Mouse (Mus musculus) stomach, embryonic 15.5 days (tissue): ENCODE data around the gene Specc1. TPM values are rescaled to one million over a fixed set of nuclear protein-coding genes. Genes with fewer than 3 reads are reported as not detected.

Experiments
- ATAC-seq: fragments of 200-750 bp; cut with Nextera tagmentation; 2 replicates; pipeline ENCODE4 v1.8.0; 2017; ENCODE audit warnings: low read depth, moderate number of reproducible peaks, moderate TSS enrichment; ENCODE audit not compliant: insufficient read depth, low FRiP score
- H3K27ac ChIP-seq: fragments of 300-500 bp; sonication (generic); 2 replicates; pipeline ENCODE4 v1.5.1; 2015; ENCODE audit warnings: mild to moderate bottlenecking, inconsistent platforms
- H3K27me3 ChIP-seq: fragments of 300-500 bp; sonication (generic); replicated peaks from 2 replicates; pipeline ENCODE4 v1.6.1; 2015; ENCODE audit warnings: inconsistent platforms
- H3K36me3 ChIP-seq: fragments of 300-500 bp; sonication (generic); 2 replicates; pipeline ENCODE4 v1.6.1; 2015; ENCODE audit warnings: inconsistent platforms
- H3K4me1 ChIP-seq: fragments of 300-500 bp; sonication (generic); 2 replicates; pipeline ENCODE4 v1.6.1; 2015; ENCODE audit warnings: inconsistent platforms
- H3K4me2 ChIP-seq: fragments of 300-500 bp; sonication (generic); 2 replicates; pipeline ENCODE4 v1.6.1; 2015; ENCODE audit warnings: mild to moderate bottlenecking, inconsistent platforms
- H3K4me3 ChIP-seq: fragments of 300-500 bp; sonication (generic); replicated peaks from 2 replicates; pipeline ENCODE4 v1.5.1; 2015; ENCODE audit warnings: inconsistent platforms
- H3K9ac ChIP-seq: fragments of 300-500 bp; sonication (generic); 2 replicates; pipeline ENCODE4 v1.6.1; 2015; ENCODE audit warnings: inconsistent platforms
- H3K9me3 ChIP-seq: fragments of 300-500 bp; sonication (generic); 2 replicates; pipeline ENCODE4 v1.6.1; 2016; ENCODE audit warnings: inconsistent platforms
- WGBS: fragments of 180-500 bp; shearing (Covaris S2); methylation state at CpG from one replicate; pipeline ENCODE4 v1.1.7; 2015; 5-methylcytosine and 5-hydroxymethylcytosine counted together
- polyA plus RNA-seq: library from polyadenylated mRNA; unstranded; fragments of >200 nt; fragmentation: Nextera tagmentation; extraction: Ambion mirVana; gene quantifications from 2 replicates; pipeline ENCODE4 v1.2.1, GENCODE M21; 2015

Gene Specc1
- polyA plus RNA-seq, 1 experiment from 2014 or later, result 13.4 TPM

DNA sequence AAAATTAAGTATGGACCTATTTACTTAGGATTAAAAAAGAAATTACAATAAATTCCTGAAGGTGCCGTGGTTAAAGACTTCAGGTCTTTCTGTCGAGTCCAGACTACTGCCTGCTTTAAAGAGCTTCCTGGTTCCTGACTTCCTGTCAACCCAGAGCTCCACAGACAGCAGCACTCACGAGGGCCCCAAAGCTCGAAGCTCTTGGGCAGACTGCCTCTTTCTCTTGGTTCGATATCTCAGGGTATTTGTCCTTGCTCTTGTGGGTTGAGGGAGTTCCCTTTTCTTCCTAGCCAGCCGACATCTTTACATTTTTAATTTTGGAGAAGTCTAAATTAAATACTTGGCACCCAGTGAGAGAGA lies 48.3 kb downstream of the Specc1 start:
- H3K4me2 ChIP-seq, result 0 out of 2 replicates have a peak overlapping the region, but pooled peaks have one; percentile 19

DNA sequence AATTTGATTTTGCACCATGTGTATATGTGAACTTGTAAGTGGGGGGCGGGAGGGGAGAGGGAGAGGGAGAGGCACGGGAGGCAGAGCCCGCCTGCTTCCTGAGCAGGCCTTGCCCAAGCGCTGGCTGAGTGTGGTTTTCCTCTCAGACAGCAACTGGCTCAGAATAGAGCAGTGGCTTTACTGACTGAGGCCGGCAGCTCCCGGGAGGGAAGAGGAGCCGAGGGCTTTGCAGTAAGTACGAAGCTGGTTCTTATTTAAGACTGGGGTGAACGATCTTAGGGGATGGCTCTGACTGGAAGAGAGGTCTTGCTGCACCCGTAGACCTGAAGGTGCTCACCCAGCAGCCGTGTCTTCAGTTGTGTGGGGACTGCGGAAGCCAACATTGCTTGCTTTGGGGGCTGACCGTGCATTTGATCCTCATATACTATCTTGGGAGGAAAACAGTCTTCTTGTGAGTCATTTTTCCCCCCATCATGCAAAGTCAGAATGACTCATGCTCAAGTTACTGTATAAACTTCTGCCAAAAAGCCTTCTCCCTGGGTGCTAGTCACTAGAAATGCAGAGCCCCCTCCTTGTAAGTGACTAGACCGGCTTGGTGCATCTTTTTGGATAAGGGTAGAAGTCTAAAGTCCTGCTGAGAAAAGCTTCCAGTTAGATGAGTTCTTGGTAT lies 48.8 kb downstream of the Specc1 start:
- peak overlapping the region; percentile 76 for H3K27ac ChIP-seq
- H3K4me1 ChIP-seq, result peaks cover 10% of the 10 kb centered on the region; the same call in 1 of the 2 replicates
- no peaks in the 10 kb centered on the region for H3K9me3 ChIP-seq
- 0 out of 2 replicates have a peak overlapping the region, but pooled peaks have one; percentile 16 for H3K9ac ChIP-seq
- WGBS, result 45% methylated on average over 14 of the region's 14 CpGs
- H3K27me3 ChIP-seq, result no peaks in the 10 kb centered on the region
- no peaks in the 10 kb centered on the region for H3K36me3 ChIP-seq
- peak overlapping the region; percentile 19; the same call in 1 of the 2 replicates for H3K4me2 ChIP-seq
- H3K4me3 ChIP-seq, result peak overlapping the region; percentile 9; the same call in 1 of the 2 replicates
- ATAC-seq, result peak; percentile 50; the same call in 1 of the 2 replicates

More for the DNA sequence above, 48.3 kb downstream of the Specc1 start:
- Histone ChIP-seq H3K4me3 (no peak overlapping the region), H3K9me3 (no peaks in the 10 kb centered on the region), H3K36me3 (no peaks in the 10 kb centered on the region), H3K9ac (no peak overlapping the region), H3K27me3 (no peaks in the 10 kb centered on the region), H3K4me1 (peaks cover 10% of the 10 kb centered on the region; the same call in 1 of the 2 replicates), H3K27ac (peak overlapping the region; percentile 76)
- no peak for ATAC-seq
- 38% methylated on average over 6 of the region's 6 CpGs for WGBS

DNA sequence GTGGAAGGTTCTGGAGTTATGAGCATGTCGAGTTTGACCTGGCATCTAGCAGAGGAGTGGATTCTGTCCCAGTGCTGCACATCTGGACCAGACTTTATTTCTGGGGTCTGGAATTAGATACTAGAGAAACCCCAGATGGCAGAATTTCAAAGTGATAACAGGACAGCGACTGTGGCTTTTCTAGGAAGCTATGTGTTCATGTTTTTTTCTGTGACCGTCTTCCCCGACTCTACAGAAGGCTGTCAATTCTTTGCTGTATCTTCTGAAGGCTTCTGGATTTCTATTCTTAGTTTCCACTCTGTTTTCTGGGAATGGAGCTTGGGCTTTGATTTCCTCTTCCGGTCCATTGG lies 49.3 kb downstream of the Specc1 start:
- H3K9ac ChIP-seq, result no peak overlapping the region
- no peaks in the 10 kb centered on the region for H3K27me3 ChIP-seq
- H3K4me2 ChIP-seq, result no peak overlapping the region; the same call in 1 of the 2 replicates
- no peaks in the 10 kb centered on the region for H3K36me3 ChIP-seq
- H3K4me1 ChIP-seq, result peaks cover 10% of the 10 kb centered on the region; the same call in 1 of the 2 replicates
- H3K9me3 ChIP-seq, result no peaks in the 10 kb centered on the region
- H3K4me3 ChIP-seq, result 0 out of 2 replicates have a peak overlapping the region, but pooled peaks have one; percentile 9
- WGBS, result 65% methylated on average over 5 of the region's 5 CpGs
- peak overlapping the region; percentile 76; the same call in 1 of the 2 replicates for H3K27ac ChIP-seq
- ATAC-seq, result peak; percentile 10; the same call in 1 of the 2 replicates

DNA sequence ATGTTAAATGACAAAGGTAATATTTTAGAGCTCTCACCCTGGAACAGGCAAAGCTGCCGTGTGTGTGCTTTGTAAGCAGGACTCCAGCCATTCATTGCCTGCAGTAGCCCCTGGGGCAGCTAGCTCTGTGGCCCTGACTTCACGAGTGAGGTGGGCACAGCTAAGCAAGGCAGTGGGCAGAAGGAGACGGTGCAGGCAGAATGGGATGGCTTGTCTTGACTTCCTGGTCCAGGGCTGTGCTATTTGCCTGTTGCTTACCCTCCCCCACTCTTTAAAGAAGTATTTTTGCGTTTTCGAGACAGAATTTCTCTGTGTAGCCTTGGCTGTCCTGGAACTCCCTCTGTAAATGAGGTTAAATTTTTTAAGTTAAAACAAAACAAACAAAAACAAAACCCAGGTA lies 50.1 kb downstream of the Specc1 start:
- H3K4me3 ChIP-seq, result 0 out of 2 replicates have a peak overlapping the region, but pooled peaks have one; percentile 5
- no peak overlapping the region for H3K9ac ChIP-seq
- 39% methylated on average over 5 of the region's 5 CpGs for WGBS
- no peak for ATAC-seq
- H3K4me2 ChIP-seq, result no peak overlapping the region; the same call in 1 of the 2 replicates
- no peaks in the 10 kb centered on the region for H3K9me3 ChIP-seq
- H3K4me1 ChIP-seq, result peaks cover 10% of the 10 kb centered on the region; the same call in 1 of the 2 replicates
- no peaks in the 10 kb centered on the region for H3K36me3 ChIP-seq
- H3K27ac ChIP-seq, result no peak overlapping the region
- no peaks in the 10 kb centered on the region for H3K27me3 ChIP-seq

DNA sequence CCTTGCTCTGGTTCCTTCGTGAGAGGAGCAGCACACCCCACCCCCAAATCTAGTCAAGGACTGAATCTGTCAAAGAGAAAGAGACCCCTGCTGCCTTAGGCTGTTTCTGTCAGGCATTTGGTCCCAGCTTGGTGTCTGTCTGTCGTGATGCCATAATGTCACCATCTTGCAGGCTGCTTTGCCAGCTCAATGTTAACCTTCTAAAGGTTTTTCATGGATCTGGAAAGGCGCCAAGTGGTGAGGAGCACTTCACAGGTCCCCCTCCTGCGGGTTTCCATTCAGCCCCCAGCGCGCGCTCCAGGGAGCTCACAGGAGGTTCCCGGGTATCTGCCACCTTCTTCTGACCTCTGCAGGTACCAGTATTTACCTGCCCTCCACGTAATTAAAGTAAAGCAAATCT lies 51.4 kb downstream of the Specc1 start:
- Histone ChIP-seq H3K4me1 (peaks cover 10% of the 10 kb centered on the region; the same call in 1 of the 2 replicates), H3K4me3 (no peak overlapping the region), H3K9me3 (no peaks in the 10 kb centered on the region), H3K9ac (no peak overlapping the region), H3K4me2 (no peak overlapping the region), H3K27me3 (no peaks in the 10 kb centered on the region), H3K27ac (no peak overlapping the region), H3K36me3 (no peaks in the 10 kb centered on the region)
- WGBS, result 32% methylated on average over 9 of the region's 9 CpGs
- no peak for ATAC-seq

DNA sequence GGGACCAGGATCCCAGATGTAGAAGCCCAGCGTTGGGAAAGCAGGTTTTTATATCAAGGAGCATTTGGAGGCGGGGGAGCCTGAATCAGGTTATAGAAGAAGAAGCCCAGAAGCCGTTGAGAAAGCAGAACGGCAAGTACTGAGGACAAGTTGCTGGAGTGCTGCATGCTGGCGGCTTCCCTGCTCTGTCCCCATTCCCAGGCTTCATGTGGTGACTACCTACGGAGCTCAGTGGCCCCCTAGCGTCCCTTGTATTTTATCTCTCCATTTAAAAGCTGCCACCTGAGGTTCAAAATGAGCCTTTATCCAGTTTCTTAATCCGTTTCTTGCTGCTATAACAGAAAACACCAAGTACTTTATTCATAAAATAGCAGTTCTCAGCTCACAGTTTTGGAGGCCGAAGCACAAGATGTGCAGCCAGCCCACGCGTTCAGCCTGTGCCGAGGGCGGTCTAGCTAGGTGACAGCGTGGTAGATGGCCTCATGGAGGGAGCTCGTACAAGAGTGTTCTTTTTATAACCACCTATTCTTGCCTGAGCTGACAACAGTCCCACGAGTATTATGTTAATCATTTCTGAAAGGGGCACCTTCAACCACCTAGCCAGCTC lies 54.2 kb downstream of the Specc1 start:
- Histone ChIP-seq H3K9me3 (no peaks in the 10 kb centered on the region), H3K4me2 (no peak overlapping the region), H3K4me3 (no peak overlapping the region), H3K9ac (no peak overlapping the region), H3K27me3 (no peaks in the 10 kb centered on the region), H3K36me3 (no peaks in the 10 kb centered on the region), H3K4me1 (0 out of 2 replicates have a peak, but pooled peaks cover under 1% of the 10 kb centered on the region), H3K27ac (no peak overlapping the region)
- WGBS, result 72% methylated on average over 16 of the region's 16 CpGs
- ATAC-seq, result no peak

DNA sequence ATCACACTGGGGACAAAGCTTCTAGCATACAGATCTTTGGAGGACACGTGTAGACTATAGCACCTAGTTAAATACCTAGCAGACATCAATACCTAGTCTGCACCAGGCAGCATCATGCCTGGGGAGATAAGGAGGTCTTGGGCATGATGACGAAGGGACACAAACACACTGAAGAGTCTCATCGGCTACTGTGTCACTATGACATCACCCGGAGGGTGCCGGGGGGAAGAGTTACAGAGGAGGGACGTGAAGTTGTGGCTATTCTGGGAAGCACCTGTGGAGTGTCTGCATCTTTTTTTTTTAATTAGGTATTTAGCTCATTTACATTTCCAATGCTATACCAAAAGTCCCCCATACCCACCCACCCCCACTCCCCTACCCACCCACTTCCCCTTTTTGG lies 55.5 kb downstream of the Specc1 start:
- H3K4me2 ChIP-seq, result no peak overlapping the region
- no peaks in the 10 kb centered on the region for H3K36me3 ChIP-seq
- no peak overlapping the region for H3K27ac ChIP-seq
- ATAC-seq, result no peak
- H3K4me3 ChIP-seq, result no peak overlapping the region
- no peaks in the 10 kb centered on the region for H3K4me1 ChIP-seq
- H3K9me3 ChIP-seq, result no peaks in the 10 kb centered on the region
- no peaks in the 10 kb centered on the region for H3K27me3 ChIP-seq
- H3K9ac ChIP-seq, result no peak overlapping the region
- 89% methylated on average over 6 of the region's 6 CpGs for WGBS

DNA sequence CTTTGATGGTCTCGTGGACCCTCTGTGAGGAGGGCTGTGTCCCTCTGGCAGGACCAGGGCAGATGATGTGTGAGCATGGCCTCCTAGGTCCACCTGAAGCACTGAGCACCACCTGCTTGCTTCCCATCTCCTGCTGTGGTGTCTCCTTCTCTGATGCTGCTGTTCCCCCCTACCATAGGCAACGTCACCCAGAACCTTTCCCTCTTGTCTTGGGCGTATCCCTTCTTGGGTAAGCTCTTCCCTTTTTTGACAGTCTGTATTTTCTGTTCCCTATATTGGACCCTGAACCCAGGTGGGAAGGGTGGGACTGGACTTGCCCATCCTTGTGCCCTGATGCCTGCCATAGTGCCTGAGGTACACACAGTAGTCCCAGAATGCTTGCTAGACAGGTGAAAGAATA lies 56.9 kb downstream of the Specc1 start:
- no peak overlapping the region for H3K27ac ChIP-seq
- 76% methylated on average over 3 of the region's 3 CpGs for WGBS
- H3K36me3 ChIP-seq, result no peaks in the 10 kb centered on the region
- H3K27me3 ChIP-seq, result no peaks in the 10 kb centered on the region
- no peak overlapping the region for H3K9ac ChIP-seq
- no peak for ATAC-seq
- no peaks in the 10 kb centered on the region for H3K4me1 ChIP-seq
- no peak overlapping the region for H3K4me3 ChIP-seq
- no peak overlapping the region for H3K4me2 ChIP-seq
- H3K9me3 ChIP-seq, result no peaks in the 10 kb centered on the region

DNA sequence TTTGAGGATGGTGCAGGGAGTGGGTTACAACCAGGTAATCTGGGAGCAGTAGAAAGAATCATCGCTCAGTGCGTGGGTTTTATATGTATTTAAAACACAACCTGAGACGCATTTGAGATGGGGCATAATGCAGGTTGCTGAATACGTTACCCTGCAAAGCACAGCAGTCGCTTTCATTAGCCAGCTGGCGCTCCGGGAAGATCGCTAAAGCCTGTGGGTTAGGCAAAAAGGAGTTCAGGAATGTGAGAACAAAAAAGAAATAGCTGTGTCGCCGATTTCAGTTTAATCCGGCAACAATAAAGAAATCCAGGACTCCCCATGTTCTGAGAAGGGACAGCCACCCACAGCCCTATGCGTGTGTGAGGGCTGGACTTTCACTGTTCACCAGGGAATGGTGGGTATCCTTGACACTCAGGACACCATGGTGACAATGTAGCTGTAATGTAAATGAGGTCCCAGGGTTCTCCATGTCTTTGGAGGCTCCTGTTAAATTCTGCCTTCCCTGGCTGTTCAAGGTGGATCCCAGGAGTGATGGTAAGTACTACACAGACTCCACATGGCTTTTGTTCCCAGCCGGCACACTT lies 58.6 kb downstream of the Specc1 start:
- ATAC-seq, result no peak
- Histone ChIP-seq H3K9ac (no peak overlapping the region), H3K36me3 (no peaks in the 10 kb centered on the region), H3K4me2 (no peak overlapping the region), H3K4me3 (no peak overlapping the region), H3K27me3 (no peaks in the 10 kb centered on the region), H3K9me3 (no peaks in the 10 kb centered on the region), H3K4me1 (no peaks in the 10 kb centered on the region), H3K27ac (no peak overlapping the region)
- 63% methylated on average over 13 of the region's 13 CpGs for WGBS

DNA sequence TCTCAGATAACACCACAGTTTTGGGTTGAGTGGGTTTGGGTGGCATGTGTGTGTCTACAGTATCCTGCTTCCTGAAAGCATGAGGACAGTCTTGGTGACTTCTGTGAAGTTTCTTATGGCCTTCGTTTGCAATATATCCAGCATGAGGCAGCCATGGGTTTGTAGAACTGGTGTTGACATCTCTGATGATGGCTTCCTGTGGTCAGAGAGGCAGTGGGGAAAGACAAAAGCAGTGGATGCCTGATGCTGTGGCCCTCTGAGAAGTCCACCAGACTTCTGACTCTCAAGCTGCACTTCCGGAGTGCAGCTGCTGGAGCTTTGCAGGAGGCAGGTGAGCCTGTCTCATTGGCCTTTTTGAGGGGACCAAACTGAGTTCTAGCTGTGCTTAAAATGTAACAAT lies 60.4 kb downstream of the Specc1 start:
- Histone ChIP-seq H3K27me3 (no peaks in the 10 kb centered on the region), H3K36me3 (no peaks in the 10 kb centered on the region), H3K27ac (no peak overlapping the region), H3K9me3 (no peaks in the 10 kb centered on the region), H3K4me2 (no peak overlapping the region), H3K4me3 (no peak overlapping the region), H3K9ac (no peak overlapping the region), H3K4me1 (no peaks in the 10 kb centered on the region)
- ATAC-seq, result no peak
- WGBS, result 69% methylated on average over 2 of the region's 2 CpGs

DNA sequence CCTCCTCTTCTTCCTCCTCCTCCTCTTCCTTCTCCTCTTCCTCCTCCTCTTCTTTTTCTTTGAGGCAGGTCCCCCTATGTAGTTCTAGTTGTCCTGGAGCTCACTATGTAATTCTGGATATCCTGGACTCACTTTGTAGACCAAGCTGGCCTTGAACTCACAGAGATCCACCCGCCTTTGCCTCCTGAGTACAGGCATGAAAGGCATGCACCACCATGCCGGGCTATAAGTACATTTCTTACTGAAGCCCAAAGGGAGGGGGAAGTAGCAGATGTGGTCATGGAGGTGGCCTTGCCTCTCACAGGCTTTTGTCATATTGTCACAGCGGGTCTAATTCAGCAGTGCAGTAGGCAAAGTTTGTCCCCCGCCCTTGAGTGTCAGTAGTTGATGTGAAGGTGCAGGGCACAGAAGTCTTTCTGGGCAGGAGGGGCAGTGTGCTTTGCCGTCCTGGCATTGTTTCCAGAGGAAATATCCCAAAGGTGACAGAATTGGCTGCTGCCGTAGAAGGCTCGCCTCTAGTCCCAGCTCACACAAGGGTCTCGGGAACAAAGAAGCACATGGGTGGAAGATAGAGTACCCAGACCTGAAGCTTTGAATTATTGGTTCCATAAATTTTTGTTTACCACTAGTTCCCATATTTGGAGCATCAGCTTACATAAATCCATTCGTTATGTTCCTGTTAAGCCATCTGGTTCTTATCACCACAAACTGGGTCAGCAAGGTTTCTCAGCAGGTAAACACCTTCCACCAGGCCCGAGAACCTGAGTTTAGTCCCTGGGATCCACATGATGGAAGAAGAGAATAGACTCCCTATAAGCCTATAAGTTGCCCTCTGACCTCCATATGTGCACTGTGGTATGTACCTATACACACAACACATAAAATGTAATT lies 62.0 kb downstream of the Specc1 start:
- H3K4me3 ChIP-seq, result no peak overlapping the region
- H3K27ac ChIP-seq, result no peak overlapping the region
- WGBS, result 68% methylated on average over 10 of the region's 10 CpGs
- no peaks in the 10 kb centered on the region for H3K9me3 ChIP-seq
- no peaks in the 10 kb centered on the region for H3K4me1 ChIP-seq
- H3K9ac ChIP-seq, result no peak overlapping the region
- H3K27me3 ChIP-seq, result no peaks in the 10 kb centered on the region
- ATAC-seq, result no peak
- H3K36me3 ChIP-seq, result no peaks in the 10 kb centered on the region
- no peak overlapping the region for H3K4me2 ChIP-seq
